Mouse (Mus musculus): ENCODE results near the gene Cpeb3. TPM values are rescaled to one million over a fixed set of nuclear protein-coding genes. Genes with fewer than 3 reads are reported as not detected.

Cpeb3 gene
- total and polyA plus RNA-seq, 2 experiments from 2014 or later, result 10.3 to 23.7 TPM

DNA sequence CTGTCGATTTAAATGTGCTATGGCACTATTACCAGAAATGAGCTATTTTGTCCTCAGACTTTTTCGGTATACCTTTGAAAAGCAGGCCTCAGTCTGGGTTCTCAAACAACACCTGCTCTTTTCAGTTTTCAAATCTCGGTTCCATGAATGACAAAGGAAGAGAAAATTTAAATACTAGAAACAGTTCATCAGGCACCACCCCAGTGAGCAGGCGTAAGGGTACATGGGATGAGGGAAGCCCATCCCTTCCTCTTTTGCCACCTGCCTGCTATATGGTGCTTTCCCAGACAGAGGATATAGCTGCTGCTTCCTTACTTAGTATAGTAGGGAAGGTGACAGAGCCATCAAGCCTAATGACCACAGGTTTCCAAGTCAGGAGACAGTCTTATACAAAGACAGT, 74.7 kb downstream of the Cpeb3 start:
- Histone ChIP-seq H3K4me1 (ENCODE audit: insufficient read depth, low read length) (no peaks in the 10 kb centered on the region), H3K9ac (replicated peaks; ENCODE audit: low read length) (no peak overlapping the region), H3K27me3 (ENCODE audit: insufficient read depth, low read length) (no peaks in the 10 kb centered on the region), H3K36me3 (ENCODE audit: insufficient read depth, low read length) (no peaks in the 10 kb centered on the region), H3K4me3 (ENCODE audit: low read length) (no peak overlapping the region), H3K4me2 (ENCODE audit: low read depth, low read length) (no peak overlapping the region), H3K9me3 (ENCODE audit: low read length) (no peaks in the 10 kb centered on the region), H3K27ac (no peak overlapping the region)
- ATAC-seq (no peak), DNase-seq (ENCODE audit: low spot score) (no peak)
- no peak for TF ChIP-seq CTCF (IDR thresholded peaks at IDR 0.05; ENCODE audit: low read depth)
- WGBS, result 90% methylated on average over 4 of the region's 4 CpGs

DNA sequence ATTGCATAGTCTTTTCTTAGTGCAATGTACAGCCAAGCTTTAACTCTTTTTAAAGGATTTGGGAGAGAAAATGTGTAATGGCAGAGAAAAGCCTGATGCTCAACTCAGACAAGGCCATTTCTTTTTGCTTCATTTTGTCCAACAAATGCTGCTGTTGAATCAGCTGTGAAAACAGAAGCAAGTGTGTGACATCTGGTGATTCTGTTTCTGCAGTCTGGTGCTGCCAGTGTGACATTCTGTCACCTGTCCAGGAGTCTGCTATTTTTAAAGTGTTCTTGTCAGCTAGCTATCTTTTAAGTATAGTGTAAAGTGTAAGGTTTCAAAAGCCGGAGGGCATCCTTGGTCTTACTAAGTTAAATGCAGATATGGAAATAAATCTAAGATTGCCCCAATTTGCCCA, 76.7 kb downstream of the Cpeb3 start:
- no peak overlapping the region for H3K4me2 ChIP-seq (ENCODE audit: low read depth, low read length)
- H3K4me3 ChIP-seq (ENCODE audit: low read length), result no peak overlapping the region
- no peak for DNase-seq (ENCODE audit: low spot score)
- no peak overlapping the region for H3K9ac ChIP-seq (replicated peaks; ENCODE audit: low read length)
- no peak overlapping the region for H3K27ac ChIP-seq
- H3K36me3 ChIP-seq (ENCODE audit: insufficient read depth, low read length), result no peaks in the 10 kb centered on the region
- WGBS, result 74% methylated on average over 1 of the region's 1 CpGs
- ATAC-seq, result no peak
- no peak for TF ChIP-seq CTCF (IDR thresholded peaks at IDR 0.05; ENCODE audit: low read depth)
- no peaks in the 10 kb centered on the region for H3K4me1 ChIP-seq (ENCODE audit: insufficient read depth, low read length)
- H3K27me3 ChIP-seq (ENCODE audit: insufficient read depth, low read length), result no peaks in the 10 kb centered on the region
- H3K9me3 ChIP-seq (ENCODE audit: low read length), result no peaks in the 10 kb centered on the region

DNA sequence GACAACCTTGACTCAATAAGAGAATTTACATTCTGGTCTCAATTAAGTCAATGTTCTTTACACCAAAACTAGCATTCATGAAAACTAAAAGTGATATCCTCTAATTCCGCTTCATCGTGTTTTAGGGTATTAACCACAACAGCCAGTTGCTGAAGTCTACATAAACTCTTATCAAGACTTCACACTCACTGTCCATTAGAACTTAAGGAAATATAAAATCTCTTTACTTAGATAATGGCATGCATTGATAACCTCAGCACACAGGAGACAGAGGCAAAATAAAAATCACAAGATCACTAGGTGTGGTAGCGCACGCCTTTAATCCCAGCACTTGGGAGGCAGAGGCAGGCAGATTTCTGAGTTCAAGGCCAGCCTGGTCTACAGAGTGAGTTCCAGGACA, 79.9 kb downstream of the Cpeb3 start:
- Histone ChIP-seq H3K4me2 (ENCODE audit: low read depth, low read length) (no peak overlapping the region), H3K27me3 (ENCODE audit: insufficient read depth, low read length) (no peaks in the 10 kb centered on the region), H3K27ac (no peak overlapping the region), H3K4me3 (ENCODE audit: low read length) (no peak overlapping the region), H3K9me3 (ENCODE audit: low read length) (no peaks in the 10 kb centered on the region), H3K9ac (replicated peaks; ENCODE audit: low read length) (no peak overlapping the region), H3K36me3 (ENCODE audit: insufficient read depth, low read length) (no peaks in the 10 kb centered on the region), H3K4me1 (ENCODE audit: insufficient read depth, low read length) (no peaks in the 10 kb centered on the region)
- DNase-seq (ENCODE audit: low spot score), result no peak
- no peak for TF ChIP-seq CTCF (IDR thresholded peaks at IDR 0.05; ENCODE audit: low read depth)
- WGBS, result 97% methylated on average over 4 of the region's 4 CpGs
- no peak for ATAC-seq

DNA sequence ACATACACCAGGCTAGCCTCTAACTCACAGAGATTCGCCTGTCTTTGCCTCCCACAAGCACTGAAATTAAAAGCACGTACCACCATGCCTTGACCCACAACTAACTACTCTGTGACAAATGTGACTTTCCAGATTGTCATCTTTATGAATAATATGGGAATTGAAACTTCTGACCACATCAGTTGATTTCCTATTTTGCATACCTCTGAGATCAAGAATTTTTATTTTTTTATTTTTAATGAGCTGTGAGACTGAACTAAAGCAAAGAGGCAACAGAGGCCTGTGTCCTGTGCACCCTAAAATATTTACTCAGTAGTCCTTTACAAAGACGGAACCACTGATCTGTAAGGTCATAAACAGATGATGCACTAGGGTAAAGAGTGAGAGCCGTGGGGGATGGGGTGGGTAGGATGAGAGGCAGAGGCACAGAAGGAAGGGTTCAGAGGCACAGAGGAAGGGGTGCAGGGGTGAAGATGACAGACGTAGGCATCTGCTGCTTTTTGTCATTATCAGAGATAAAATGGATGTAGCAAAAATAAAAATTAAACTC, 81.3 kb downstream of the Cpeb3 start:
- TF ChIP-seq CTCF (IDR thresholded peaks at IDR 0.05; ENCODE audit: low read depth), result no peak
- 76% methylated on average over 5 of the region's 5 CpGs for WGBS

DNA sequence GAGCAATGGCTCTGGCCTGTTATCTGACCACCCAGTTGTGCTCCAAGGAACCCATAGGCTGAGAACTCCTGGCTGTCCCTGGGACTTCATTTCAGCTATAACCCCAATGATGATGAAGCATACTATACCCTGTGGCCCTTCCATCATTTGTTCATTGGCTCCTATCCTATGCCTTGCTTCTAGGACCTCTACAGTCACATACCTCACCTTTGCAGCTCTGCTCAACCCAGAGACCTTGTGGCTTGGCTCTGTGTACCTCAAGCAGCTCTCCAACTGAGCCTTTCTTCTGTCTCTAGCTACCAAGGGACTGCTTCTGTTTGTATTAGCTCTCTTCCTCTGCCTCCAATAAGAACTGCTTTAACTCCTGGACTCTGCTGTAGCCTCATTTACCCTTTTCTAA, 83.4 kb downstream of the Cpeb3 start:
- DNase-seq (ENCODE audit: low spot score) (no peak), ATAC-seq (no peak)
- Histone ChIP-seq H3K27me3 (ENCODE audit: insufficient read depth, low read length) (no peaks in the 10 kb centered on the region), H3K4me2 (ENCODE audit: low read depth, low read length) (no peak overlapping the region), H3K27ac (no peak overlapping the region), H3K4me3 (ENCODE audit: low read length) (no peak overlapping the region), H3K36me3 (ENCODE audit: insufficient read depth, low read length) (no peaks in the 10 kb centered on the region), H3K4me1 (ENCODE audit: insufficient read depth, low read length) (no peaks in the 10 kb centered on the region), H3K9me3 (ENCODE audit: low read length) (no peaks in the 10 kb centered on the region), H3K9ac (replicated peaks; ENCODE audit: low read length) (no peak overlapping the region)
- no peak for TF ChIP-seq CTCF (IDR thresholded peaks at IDR 0.05; ENCODE audit: low read depth)

More for the DNA sequence above, 81.3 kb downstream of the Cpeb3 start:
- Histone ChIP-seq H3K4me3 (ENCODE audit: low read length) (no peak overlapping the region), H3K27me3 (ENCODE audit: insufficient read depth, low read length) (no peaks in the 10 kb centered on the region), H3K9me3 (ENCODE audit: low read length) (no peaks in the 10 kb centered on the region), H3K4me1 (ENCODE audit: insufficient read depth, low read length) (no peaks in the 10 kb centered on the region), H3K4me2 (ENCODE audit: low read depth, low read length) (no peak overlapping the region), H3K27ac (no peak overlapping the region), H3K36me3 (ENCODE audit: insufficient read depth, low read length) (no peaks in the 10 kb centered on the region), H3K9ac (replicated peaks; ENCODE audit: low read length) (no peak overlapping the region)
- ATAC-seq (no peak), DNase-seq (ENCODE audit: low spot score) (no peak)

DNA sequence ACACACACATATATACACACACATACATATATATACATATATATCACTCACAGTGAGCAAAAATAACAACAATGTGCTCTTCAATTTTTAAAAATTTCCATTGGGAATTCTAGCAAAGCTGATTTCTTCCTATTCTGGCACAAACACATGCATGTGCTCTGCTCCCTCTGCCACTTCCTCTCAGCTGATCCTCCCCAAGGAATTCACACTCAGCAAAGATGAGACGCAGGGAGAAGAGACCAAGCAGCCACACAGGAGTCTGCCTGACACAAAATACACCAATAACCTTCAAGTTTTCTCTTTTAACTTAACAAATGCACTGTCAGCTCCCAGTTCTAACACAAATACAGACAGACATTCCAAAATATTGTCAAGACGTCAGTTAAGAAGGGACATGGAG, 89.1 kb downstream of the Cpeb3 start:
- Histone ChIP-seq H3K27ac (no peak overlapping the region), H3K27me3 (ENCODE audit: insufficient read depth, low read length) (no peaks in the 10 kb centered on the region), H3K9ac (replicated peaks; ENCODE audit: low read length) (no peak overlapping the region), H3K4me3 (ENCODE audit: low read length) (no peak overlapping the region), H3K4me2 (ENCODE audit: low read depth, low read length) (no peak overlapping the region), H3K9me3 (ENCODE audit: low read length) (no peaks in the 10 kb centered on the region), H3K36me3 (ENCODE audit: insufficient read depth, low read length) (peaks cover 5% of the 10 kb centered on the region; the same call in 1 of the 2 replicates), H3K4me1 (ENCODE audit: insufficient read depth, low read length) (no peaks in the 10 kb centered on the region)
- 42% methylated on average over 2 of the region's 2 CpGs for WGBS
- DNase-seq (ENCODE audit: low spot score) (no peak), ATAC-seq (no peak)
- TF ChIP-seq CTCF (IDR thresholded peaks at IDR 0.05; ENCODE audit: low read depth), result no peak

DNA sequence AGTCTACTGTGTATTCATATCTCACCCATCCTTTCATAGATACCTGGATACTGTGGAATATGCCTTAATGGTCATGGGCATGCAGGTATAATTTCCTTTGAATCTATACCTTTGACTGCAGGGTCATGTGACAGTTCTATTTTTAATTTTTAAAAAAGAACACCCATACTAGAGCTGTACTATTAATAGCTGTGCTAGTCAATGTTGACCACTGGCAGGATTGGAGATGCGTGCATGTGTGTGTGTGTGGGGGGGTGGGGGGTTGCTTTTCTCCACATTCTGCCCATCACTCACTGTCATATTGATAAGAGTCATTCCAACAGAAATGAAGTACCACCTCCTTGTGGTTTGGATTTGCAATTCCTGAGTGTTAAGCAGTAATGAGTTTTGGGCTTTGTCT, 92.6 kb downstream of the Cpeb3 start:
- Histone ChIP-seq H3K4me2 (ENCODE audit: low read depth, low read length) (no peak overlapping the region), H3K27me3 (ENCODE audit: insufficient read depth, low read length) (no peaks in the 10 kb centered on the region), H3K4me3 (ENCODE audit: low read length) (no peak overlapping the region), H3K27ac (no peak overlapping the region), H3K36me3 (ENCODE audit: insufficient read depth, low read length) (peaks cover 5% of the 10 kb centered on the region; the same call in 1 of the 2 replicates), H3K9me3 (ENCODE audit: low read length) (no peaks in the 10 kb centered on the region), H3K9ac (replicated peaks; ENCODE audit: low read length) (no peak overlapping the region), H3K4me1 (ENCODE audit: insufficient read depth, low read length) (no peaks in the 10 kb centered on the region)
- ATAC-seq (no peak), DNase-seq (ENCODE audit: low spot score) (no peak)
- 100% methylated on average over 1 of the region's 1 CpGs for WGBS
- no peak for TF ChIP-seq CTCF (IDR thresholded peaks at IDR 0.05; ENCODE audit: low read depth)

All from hindbrain, postnatal 0 days (tissue).